Mouse (Mus musculus) left cerebral cortex, adult 9 months (tissue): ENCODE data around the gene Mlph.

Experiments
- DNase-seq, 2 experiments: peaks; one replicate each; pipeline ENCODE4 v3.0.0; 2022; ENCODE audit warnings: low spot score in 2 of 2

Mlph gene

GRCm38 (mm10) chr1:90968649-90969048, 53.8 kb downstream of the Mlph start:
- no peak for DNase-seq

GRCm38 (mm10) chr1:90969347-90969784, 54.5 kb downstream of the Mlph start, which contains the start of gene Rab17:
Gene Rab17 (minus strand): TSS chr1:90969661.
- DNase-seq, result no peak

- no peak for DNase-seq
These were observed 55.1 kb downstream of the Mlph start for GRCm38 (mm10) chr1:90969881-90970390.

- DNase-seq, result peak; percentile 61 to 96
These were observed 58.2 kb downstream of the Mlph start for GRCm38 (mm10) chr1:90972911-90973573.

GRCm38 (mm10) chr1:90973574-90973911, 58.7 kb downstream of the Mlph start:
- DNase-seq, result no peak

- DNase-seq, result peak; percentile 43 to 72
These were observed 60.2 kb downstream of the Mlph start for GRCm38 (mm10) chr1:90974906-90975649.

- no peak for DNase-seq
These were observed 61.1 kb downstream of the Mlph start for GRCm38 (mm10) chr1:90975960-90976359.

GRCm38 (mm10) chr1:90980638-90981330, 65.9 kb downstream of the Mlph start:
- no peak for DNase-seq

GRCm38 (mm10) chr1:90981346-90981745, 66.5 kb downstream of the Mlph start:
- no peak for DNase-seq

GRCm38 (mm10) chr1:90995916-90996315, 81.0 kb downstream of the Mlph start:
- no peak for DNase-seq

GRCm38 (mm10) chr1:90997136-90997535, 82.3 kb downstream of the Mlph start:
- no peak for DNase-seq

- no peak for DNase-seq
These were observed 82.8 kb downstream of the Mlph start for GRCm38 (mm10) chr1:90997641-90998040.

- peak in 1 of 2 experiments; percentile 48 for DNase-seq
These were observed 83.5 kb downstream of the Mlph start, which contains the start of gene Lrrfip1 for GRCm38 (mm10) chr1:90998268-90998890. Gene Lrrfip1 (plus strand): TSS chr1:90998737.

GRCm38 (mm10) chr1:90998891-90999611, 84.2 kb downstream of the Mlph start:
- DNase-seq, result no peak

GRCm38 (mm10) chr1:90999911-91000601, 85.2 kb downstream of the Mlph start:
- DNase-seq, result no peak
